Mouse (Mus musculus): ENCODE data around the gene Gm29427. TPM values are rescaled to one million over a fixed set of nuclear protein-coding genes. Genes with fewer than 3 reads are reported as not detected.

The Gm29427 gene
- not detected in 2 replicates for polyA plus RNA-seq (2015; fragmentation: Nextera tagmentation; extraction: Ambion mirVana)

GRCm38 (mm10) chr1:130715561-130716217 lies at the start of gene Gm29427:
Gene Gm29427 (minus strand): TSS chr1:130715799.

GRCm38 (mm10) chr1:130731741-130732337 lies 16.2 kb upstream of the Gm29427 start, which contains the start of gene AA986860:
Gene AA986860 (plus strand): TSS chr1:130731976.

DNA sequence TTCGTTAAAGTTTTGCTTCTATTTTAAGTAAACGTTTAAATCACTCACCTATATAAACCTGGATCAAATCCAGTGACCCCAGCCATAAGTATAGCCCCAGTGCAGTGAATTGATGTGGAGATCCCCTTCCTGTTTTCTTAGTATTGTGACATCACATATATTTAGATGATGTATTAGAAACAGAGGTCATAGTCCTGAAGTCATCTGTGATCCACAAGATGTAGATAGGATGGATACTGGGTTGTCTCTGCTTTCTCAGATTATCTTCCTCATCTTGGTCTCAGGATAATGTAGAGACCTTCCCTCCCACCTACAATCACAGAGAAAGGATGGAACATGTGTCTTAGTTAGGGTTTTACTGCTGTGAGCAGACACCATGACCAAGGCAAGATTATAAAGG lies 13.6 kb upstream of the Gm29427 start, which contains the start of gene Pfkfb2:
Pfkfb2 (minus strand) TSS at position 101 of the 400 bp plus-strand sequence.

GRCm38 (mm10) chr1:130717291-130717871 lies 1.8 kb upstream of the Gm29427 start, which contains the start of gene Yod1:
Gene Yod1 (plus strand): TSS chr1:130717327.

GRCm38 (mm10) chr1:130661454-130661853 lies 54.1 kb downstream of the Gm29427 start, which contains the start of gene C4bp:
Gene C4bp (minus strand): TSS chr1:130661632.

GRCm38 (mm10) chr1:130629521-130629920 lies 86.1 kb downstream of the Gm29427 start, which contains the start of gene Zp3r:
Gene Zp3r (minus strand): TSS chr1:130629621.

Other genes starting within 250 kb of the Gm29427 start
- gene Zp3r, start 86.2 kb downstream of the Gm29427 start, polyA plus RNA-seq (2015; fragmentation: Nextera tagmentation; extraction: Ambion mirVana) = not detected in 2 replicates
- 0.21 and 0.52 TPM in 2 replicates for gene C4bp, start 54.2 kb downstream of the Gm29427 start, polyA plus RNA-seq (2015; fragmentation: Nextera tagmentation; extraction: Ambion mirVana)
- 8.1 and 8.2 TPM in 2 replicates for gene Yod1, start 1.5 kb upstream of the Gm29427 start, polyA plus RNA-seq (2015; fragmentation: Nextera tagmentation; extraction: Ambion mirVana)
- 3.4 and 5.8 TPM in 2 replicates for gene Pfkfb2, start 13.5 kb upstream of the Gm29427 start, polyA plus RNA-seq (2015; fragmentation: Nextera tagmentation; extraction: Ambion mirVana)
- 1.7 and 2.1 TPM in 2 replicates for gene AA986860, start 16.2 kb upstream of the Gm29427 start, polyA plus RNA-seq (2015; fragmentation: Nextera tagmentation; extraction: Ambion mirVana)
- gene Fcamr, start 85.1 kb upstream of the Gm29427 start, polyA plus RNA-seq (2015; fragmentation: Nextera tagmentation; extraction: Ambion mirVana) = not detected in 2 replicates
- gene Pigr, start 110.9 kb upstream of the Gm29427 start, polyA plus RNA-seq (2015; fragmentation: Nextera tagmentation; extraction: Ambion mirVana) = 0.03 and 0.06 TPM in 2 replicates
- 0.58 TPM in 1 of 2 replicates, not detected in the other for gene Fcmr, start 149.9 kb upstream of the Gm29427 start, polyA plus RNA-seq (2015; fragmentation: Nextera tagmentation; extraction: Ambion mirVana)
- not detected in 2 replicates for gene Il24, start 171.7 kb upstream of the Gm29427 start, polyA plus RNA-seq (2015; fragmentation: Nextera tagmentation; extraction: Ambion mirVana)
- not detected in 2 replicates for gene Il20, start 195.7 kb upstream of the Gm29427 start, polyA plus RNA-seq (2015; fragmentation: Nextera tagmentation; extraction: Ambion mirVana)
- 0.65 TPM in 1 of 2 replicates, not detected in the other for gene Il19, start 224.3 kb upstream of the Gm29427 start, polyA plus RNA-seq (2015; fragmentation: Nextera tagmentation; extraction: Ambion mirVana)